Mouse (Mus musculus) Muller cell, postnatal 12 days (primary cell): ENCODE measurements around the gene Fmod.
A peak's percentile ranks its signal among the peaks of the same experiment; 100 is the strongest.

Experiments used
- DNase-seq: peaks from one replicate; pipeline ENCODE4 v3.0.0-alpha.2; 2015; ENCODE audit errors: inconsistent ontology term

The Fmod gene

DNA sequence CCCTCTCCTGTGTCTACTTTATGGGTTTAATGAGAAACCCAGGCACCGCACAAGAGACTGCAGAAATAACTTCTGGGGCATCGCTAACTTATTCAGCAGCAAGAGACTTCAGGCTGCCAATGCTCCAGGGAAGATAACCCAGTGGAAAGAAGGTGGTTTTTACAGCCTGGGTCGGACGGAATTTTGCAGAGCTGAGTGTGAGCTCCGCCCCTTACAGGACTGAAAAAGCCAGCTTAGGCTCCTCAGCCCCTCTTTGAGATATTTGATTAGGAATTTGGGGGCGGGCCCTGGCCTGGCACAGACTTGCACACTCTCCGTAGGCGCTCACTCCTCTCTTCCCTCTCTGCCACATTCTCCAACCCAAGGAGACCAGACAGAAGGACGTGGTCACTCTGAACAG lies at the start of gene Fmod:
Gene Fmod, plus strand, starts transcription at position 83 of the 400 bp plus-strand sequence.
- DNase-seq = peak; percentile 80

DNA sequence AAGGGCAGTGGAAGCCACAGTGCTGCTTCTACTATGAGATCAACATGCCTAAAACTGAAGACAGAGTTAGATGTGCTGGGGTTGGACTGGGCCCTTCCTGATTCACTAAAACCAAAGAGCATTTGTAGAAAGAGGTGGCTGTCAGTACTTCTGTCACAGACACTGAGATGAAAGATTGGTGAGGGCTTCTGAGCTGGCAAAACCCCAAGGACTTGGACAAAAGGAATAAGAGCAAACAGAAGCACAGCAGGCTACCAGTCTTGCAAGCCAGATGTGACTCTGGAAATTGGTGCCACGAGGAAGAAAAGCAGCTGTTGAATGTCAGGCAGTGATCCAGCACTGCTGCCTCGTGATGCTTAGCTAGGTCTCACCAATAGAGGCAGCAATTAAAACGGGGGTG lies 48.2 kb upstream of the Fmod start:
- no peak for DNase-seq

DNA sequence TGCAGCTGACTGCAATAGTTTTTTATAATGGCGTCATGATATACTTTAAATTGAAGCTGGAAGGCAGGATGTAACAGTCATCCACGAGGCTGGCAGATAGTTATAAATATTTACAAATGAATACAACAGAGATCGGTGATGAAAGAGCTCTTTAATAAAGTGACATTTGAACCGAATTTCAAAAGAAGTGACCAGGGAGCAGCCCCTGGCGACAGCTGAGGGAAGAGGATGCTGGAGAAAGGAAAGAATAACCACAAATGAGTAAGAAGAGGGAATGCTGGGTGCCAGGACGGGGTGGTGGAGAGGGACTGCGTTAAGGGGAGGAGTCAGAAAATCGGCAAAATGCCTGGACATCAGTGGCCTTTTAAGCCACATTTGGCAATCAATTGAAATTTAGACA lies 45.8 kb upstream of the Fmod start:
- DNase-seq = no peak

DNA sequence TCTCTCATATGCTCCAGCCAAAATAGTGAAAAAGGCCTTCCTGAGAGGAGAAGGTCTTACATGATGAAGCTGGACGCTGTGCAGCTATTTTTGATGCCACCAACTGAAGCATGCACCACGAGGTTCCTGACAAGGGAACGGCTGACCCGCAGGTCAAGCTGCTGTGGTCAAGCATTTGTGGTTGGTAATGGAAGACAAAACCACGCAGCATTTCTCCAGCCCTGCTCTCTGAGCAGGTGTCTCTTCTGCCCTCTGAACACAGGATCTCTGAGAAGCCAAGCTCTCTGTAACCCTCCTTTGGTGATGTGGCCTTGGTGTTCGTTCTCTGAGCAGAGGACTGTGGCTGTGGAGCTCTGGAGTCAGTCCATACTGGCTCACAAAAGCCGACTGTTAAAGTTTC lies 31.6 kb upstream of the Fmod start:
- DNase-seq = no peak

DNA sequence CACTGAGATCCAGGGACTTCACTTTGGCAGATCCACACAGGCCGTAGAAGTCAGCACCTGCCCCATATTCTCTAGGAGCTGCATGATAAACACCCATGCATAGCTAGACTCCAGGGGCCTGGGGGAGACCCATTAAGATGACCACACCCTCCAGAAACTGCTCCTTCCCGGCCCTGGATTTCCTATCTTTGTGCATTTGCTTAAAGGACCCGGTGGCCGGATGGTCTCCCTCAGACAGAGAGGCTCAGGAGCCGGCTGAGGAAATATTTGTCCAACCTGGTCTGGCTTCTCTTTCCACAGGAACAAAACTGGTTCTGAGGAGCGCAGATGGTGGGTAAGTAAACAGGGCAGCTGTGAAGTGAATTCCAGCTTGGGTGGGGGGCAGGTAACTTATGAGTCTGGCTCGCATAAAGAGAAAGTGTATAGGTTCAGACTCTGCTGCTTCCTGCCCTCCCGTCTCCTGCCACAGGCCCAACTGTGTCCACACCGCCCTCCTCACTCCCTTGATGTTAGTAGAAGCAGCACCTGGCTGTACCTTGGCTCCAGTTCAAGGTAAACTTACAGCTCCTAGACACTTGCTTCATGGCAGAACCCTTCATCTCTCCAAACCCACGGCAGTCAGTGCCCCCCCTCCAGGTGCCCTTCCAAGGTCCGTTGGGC lies 30.8 kb upstream of the Fmod start:
- no peak for DNase-seq

DNA sequence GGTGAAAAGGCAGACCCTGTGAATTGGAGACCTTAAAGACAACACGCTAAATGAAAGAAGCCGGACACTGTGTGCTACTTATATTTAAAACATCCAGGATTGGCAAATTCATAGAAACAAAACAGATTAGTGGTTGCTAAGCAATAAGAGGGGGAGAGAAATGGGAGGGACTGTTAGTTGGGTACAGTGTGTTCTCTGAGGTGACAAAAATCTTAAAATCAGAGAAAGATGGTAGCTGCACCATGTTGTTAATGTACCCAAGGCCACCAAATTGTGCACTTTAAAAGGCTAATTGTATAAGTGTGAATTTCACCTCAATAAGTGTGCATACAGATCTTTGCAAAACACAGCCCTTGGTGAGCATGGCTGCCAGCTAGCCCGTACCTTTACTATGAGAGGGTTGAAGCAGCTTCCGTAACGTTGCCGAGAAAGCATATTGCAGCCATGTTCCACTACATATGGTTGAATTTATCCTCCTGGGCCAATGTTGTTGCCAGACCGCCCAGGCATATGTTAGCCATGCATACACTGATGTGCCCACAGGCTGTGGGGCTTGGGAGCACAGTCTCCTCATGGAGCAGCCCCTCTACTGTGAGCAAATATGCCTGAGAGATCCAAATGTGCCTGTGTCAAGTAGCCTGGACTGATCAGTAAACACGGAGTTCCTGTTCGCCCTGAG lies 12.6 kb upstream of the Fmod start:
- DNase-seq = no peak

DNA sequence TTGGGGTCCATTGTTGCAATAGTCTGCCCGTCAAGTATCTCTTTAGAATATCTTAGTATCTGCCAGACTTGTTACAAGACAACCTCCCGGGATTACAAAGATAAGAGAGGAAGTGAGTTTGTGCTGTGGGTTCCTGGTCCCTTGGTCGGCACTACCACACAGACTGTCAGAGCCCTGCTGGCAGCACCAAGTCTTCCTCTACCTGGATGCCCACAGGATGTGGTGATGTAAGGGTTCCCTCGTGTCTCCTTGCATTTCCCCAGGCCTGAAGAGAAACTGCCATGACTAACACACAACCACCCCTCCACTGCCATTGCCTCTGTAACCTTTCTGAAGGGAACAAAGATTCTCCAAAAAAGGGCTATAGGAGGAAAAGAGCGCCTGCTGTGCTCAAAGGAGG lies 11.1 kb upstream of the Fmod start:
- DNase-seq = no peak

DNA sequence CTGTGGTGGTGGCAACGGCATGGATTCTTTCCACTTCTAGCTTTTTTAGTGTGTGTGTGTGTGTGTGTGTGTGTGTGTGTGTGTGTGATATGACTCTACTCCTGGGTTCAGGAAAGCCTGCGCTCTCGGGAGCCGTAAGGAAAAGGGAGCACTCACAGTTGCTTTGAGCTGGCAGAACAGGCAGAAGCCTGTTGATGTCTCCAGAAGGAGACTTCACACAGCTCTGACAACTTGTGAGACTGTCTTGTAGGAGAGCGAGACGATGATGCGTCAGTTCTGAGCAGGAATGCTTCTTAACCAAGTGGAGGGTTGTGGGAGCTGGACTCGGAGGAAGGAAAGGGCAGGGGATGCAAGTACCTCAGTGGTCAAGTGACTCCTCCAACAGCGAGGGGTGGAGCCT lies 10.3 kb upstream of the Fmod start:
- DNase-seq = no peak

DNA sequence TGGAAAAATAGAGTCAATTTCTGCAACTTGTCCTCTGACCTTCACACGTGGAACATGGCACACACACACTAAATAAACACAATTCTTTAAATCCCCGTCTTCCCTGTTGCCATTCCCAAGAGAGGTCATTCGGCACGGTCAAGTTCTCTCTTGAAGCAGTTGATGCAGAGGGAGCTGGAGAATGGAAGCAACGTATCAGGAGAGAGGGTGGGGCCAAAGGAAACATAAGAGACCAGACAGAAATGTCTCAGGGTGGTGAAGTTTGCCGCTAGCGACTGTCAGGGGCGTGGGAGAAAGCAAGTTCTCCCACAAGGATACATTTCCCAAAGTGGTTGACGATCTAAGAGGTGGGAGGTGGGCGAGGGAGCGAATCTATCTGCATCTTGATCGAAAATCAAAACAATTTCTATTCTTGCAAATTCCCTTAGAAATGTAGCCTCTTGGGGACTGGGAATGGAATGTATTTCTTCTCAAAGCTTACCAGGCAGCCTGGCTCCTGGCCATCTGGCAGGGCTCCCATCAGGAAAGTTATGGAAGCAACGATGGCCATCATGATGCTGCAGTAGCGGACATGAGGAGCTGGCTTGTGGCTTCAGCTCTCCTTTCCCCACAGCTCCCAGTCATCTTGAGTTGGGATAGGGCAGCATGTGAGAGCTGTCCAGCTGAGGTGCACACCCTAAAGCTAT lies 8.8 kb upstream of the Fmod start:
- DNase-seq = no peak

DNA sequence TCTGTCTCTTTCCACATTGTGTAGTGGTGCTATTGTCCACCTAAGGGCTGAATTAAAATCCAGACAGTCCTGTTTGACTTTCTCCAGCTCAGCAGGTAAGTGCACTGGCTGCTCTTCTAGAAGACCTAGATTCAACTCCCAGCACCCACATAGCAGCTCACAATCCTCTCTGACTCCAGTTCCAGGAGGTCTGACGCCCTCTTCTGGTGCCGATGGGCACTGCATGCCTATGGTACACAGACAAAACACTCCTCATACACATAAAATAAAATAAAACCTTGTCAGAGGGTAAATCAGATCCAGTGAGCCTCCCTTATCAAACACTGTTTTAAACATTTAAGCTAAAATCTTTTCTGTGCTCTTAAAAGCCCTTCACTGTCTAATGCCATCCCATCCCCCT lies 562 bp upstream of the Fmod start:
- no peak for DNase-seq

DNA sequence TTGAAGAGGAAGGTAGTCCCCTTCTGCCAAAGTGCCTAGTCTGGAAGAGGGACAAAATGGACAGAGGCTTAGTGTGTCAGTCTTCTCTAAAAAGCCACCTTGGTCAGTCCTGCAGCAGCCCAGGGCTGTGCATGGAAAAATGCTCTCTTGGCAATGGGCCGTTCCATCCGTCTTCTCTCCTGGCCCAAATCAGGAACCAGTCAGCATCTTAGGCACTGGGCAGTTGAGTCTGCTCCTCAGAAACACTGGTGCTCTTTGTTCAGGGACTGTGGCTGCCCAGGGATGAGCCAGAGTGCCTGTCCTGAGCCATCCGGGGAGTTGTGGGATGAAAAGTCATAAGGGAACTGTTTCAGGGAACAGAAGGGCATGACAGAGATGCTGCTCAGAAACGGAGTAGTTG lies 1.3 kb downstream of the Fmod start:
- DNase-seq = peak; percentile 73

DNA sequence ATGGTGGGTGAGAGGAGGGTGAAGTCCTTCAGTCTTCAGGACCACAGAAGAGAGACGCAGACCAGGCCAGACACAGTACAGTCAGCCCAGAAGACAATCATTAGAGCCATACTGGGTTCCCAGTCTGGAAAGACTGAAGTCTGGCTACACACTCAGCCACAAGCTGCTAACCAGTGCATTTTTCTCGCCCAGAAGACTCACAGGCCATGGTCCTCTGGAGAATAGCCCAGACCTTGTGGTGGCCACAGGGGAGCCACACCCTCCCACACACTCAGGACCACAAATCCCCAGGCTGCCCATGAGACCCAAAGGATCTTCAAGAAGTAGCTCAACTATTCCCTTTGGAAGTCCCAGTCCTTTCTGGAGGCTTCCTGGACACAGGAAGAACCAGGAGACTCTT lies 2.3 kb downstream of the Fmod start:
- DNase-seq = peak; percentile 81

DNA sequence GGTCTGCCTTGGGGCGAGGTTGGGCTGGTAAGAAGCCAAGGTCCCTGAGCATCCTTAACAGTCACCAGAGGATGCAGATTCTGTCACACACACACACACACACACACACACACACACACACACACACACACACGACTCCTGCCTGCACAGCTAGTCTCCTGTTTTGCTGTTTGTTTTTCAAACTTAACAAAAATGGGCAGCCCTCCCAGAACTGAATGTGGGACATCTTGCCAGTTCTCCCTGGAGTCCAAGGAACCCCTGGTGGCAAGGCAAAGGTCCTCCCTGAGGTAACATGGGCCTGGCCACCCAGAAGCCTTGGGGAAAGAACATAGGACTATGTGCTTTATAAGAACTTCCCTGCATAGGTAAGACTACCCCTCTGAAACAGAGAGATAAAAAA lies 4.8 kb downstream of the Fmod start:
- no peak for DNase-seq

DNA sequence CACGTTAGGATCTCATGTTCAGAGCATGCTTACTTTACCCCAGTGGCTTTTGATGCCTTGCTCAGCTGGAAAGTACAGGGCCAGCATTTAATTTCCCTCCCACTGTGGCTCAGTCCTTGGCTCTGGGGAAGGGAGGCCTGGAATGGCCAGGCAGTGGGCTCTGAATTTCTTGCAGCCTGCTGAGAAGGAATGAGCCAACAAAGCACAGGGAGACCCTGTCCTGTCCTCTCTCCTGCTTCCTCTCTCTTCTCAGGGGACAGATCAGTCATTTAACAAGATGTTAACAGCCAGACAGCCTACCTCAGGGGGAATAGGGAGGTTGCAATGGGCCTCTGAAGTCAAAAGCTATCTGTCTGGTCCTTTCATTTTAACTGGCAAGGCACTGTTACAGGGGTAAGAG lies 5.3 kb downstream of the Fmod start:
- no peak for DNase-seq

DNA sequence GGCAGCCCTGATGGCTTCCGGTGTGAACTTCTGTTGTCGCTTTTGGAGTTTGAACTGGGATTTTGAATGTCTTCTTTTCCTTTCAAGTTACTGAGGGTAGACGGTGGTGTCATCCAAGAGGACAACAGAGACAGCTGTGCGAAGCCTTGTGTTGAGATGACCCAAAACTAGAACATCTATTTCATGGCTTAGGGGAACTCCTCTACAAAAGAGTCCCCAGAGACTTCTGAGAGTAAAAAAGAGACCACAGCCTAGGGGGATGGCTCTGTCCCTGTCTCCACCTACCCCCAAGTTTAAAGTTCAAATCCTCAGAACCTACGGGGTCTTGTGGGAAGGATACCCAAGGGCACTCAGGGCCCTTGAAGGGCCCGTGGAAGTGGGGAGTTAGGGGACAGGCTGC lies 7.8 kb downstream of the Fmod start:
- no peak for DNase-seq

DNA sequence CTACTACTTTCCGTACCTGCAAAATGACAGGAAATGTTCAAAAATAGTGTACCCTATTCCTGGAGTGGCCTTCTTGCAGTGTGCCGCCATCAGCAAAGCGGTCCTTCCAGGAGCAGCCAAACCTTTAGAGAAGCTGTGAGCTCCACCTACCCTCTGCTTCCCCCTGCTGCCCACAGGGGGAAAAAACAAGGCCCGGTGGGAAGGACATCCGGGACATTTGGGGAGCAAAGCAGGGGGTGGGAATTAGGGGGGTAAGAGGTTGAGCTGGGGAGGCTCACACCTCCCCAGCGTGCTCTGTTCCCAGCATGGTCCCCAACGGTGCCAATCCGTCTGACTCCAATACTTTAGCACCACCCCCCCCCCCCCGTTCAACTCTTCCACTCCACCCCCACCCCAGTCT lies 8.9 kb downstream of the Fmod start:
- peak; percentile 88 for DNase-seq

DNA sequence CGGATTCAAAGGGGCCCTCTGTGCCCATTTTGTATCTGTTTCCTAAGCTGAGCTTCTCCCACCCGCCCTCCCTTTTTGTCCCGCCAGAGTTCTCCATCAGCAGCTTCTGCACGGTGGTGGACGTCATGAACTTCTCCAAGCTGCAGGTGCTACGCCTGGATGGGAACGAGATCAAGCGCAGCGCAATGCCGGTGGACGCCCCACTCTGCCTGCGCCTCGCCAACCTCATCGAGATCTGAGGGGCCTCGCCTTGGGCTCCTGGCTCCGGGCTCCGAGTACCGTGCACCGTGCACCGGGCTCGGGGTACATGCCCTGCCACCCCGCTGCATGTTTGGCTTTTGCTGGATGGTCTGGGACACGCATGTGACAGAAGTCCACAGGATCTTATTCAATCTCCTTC lies 9.3 kb downstream of the Fmod start:
- DNase-seq = no peak

DNA sequence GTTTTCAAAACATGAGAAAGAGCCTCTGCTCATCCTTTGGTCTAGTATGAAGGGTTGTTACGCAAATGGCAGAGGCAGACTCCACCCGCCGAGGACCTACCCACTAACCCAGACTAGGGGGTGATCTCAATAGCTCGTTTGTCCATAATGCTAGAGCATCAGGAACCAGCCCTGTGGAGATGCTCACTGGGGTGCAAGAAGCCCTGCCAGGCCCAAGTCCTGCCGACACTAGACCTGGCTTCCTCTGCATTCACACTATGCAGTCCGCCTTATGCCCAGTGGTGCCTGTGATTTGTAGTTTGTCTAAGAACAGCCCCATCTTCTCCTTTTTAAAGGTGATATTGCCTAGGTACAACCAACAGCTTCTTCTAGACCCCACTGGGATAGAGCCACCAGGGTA lies 10.4 kb downstream of the Fmod start:
- DNase-seq = no peak

DNA sequence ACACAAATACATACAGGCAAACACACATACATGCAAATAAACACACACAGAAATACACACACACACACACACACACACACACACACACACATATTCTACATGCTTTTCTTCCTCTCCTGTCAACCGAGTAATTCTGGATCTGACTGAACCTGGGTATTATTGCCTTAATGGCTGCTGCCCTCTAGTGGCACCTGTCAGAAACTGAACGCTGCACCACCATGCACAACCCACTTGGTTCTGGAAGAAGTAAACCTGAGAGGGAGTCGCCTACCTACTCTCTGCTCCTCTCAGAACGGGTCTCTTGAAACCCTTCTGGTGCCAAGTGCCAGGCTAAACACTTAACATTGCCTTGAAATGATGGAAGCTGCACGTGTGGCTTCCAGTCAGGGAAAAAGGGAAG lies 11.7 kb downstream of the Fmod start:
- peak; percentile 81 for DNase-seq

DNA sequence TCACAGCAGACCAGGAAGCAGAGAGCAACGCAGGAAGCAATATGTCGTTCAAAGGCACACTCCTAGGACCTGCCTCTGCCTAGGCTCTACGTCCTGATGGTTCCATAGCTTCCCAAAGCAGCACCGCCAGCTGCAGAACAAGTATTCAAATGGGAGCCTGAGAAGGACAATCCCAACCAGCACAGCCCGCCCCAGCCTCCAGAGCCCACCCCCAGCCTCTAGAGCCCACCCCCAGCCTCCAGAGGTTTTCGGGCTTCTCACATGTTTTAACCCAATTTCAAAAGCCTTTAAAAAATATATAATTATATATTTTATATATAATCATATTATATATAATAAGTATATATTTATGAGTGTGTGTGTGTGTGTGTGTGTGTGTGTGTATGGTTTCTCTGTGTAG lies 12.5 kb downstream of the Fmod start:
- no peak for DNase-seq

DNA sequence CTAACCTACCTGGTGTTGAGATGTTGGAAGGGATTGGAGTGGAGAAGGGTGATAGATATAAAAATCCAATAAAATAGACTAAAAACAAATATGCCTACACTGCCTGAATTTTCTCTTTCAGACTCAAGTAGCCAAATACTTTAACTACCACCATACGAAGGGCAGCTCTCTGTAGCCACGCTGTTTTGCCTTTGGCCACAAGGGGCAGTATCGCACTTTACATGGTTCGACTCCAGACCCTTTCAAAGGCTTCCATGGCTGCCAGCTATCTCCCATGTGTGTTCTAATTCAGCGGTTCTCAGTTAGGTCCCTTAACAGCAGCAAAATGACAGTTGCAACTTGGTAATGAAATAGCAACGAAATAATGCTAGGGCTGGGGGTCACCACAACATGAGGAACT lies 16.2 kb downstream of the Fmod start:
- peak; percentile 60 for DNase-seq

DNA sequence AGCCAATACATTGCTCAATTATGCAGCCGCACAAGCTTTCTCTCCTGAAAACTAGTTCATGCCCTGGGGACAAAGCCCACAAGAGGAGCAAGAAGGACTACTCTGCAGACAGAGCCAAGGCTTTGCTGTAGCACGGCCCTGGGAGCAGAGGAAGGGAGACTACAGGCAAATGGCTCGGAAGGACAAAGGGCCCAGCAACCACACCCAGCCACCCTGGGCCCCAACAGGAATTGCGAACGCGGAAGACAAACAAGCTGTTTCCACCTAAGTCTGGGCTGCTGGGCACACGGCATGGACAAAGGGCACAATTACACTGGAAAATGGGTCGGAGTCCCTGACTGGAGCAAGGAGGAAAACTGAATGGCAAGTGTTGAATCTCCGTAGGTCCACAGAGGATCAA lies 18.0 kb downstream of the Fmod start:
- DNase-seq = no peak

DNA sequence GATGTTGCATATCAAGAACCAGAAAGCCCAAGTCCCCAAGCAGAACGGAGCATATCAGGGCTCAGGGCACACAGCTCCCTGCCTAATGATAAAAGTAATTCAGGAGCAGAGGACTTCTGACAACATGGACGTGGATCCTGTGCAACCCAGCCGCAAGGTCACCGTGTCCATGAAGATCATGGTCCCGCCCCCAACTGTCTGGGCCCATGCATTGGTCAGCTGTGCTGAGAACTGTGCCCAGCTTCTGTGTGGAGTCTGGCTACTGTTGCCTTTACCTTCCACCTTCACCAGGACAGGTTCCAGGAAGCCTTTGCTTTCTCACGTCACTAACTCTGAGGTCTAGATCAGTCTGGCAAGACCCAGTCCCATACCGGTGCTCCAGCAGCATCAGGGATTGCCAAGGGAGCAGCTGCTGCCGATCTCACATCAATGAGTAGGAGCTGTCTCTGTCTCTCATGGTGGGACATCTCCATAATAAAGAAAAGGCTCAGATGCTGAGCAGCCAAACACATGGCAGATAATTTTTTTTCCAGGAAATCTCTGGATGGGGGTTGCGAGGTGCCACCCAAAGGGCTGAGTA lies 18.7 kb downstream of the Fmod start:
- DNase-seq = no peak
